Mouse (Mus musculus): ENCODE results near the gene Clec12a. TPM values are rescaled to one million over a fixed set of nuclear protein-coding genes. Genes with fewer than 3 reads are reported as not detected.

Gene Clec12a
- polyA plus RNA-seq, 1 experiment from 2014 or later: 0.39 TPM

DNA sequence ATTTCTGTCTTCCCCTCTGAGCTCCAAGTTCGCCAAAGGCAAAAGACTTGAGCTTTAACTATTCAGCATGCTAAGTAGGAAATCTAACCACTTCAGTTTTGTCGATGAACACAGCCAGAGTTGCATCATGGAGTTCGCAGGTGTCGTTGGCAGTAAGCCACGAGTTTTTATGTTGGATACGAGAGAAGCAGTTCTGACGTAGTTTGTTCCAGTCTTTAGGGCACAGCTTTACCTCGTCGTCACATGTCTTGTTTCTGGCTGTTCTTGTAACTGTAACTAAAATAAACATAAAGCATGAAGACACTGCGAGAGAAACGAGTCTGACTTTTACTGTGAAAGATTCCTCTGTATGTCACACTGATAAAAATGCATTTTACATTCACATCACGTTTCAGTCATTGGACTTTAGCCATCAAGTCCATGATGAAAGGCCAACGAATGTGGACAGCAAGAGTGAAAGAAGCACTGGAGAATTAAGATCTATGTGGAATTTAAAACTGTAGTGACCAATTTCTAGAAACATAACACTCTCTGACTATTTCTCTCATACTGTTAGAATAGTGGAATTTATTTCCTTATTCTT, 15.8 kb upstream of the Clec12a start:
- ATAC-seq (replicated peaks; ENCODE audit: low FRiP score) (no peak), DNase-seq (ENCODE audit: low spot score) (no peak)
- no peak overlapping the region for H3K9ac ChIP-seq (ENCODE audit: low read length)
- H3K4me3 ChIP-seq (ENCODE audit: low read depth, low read length): no peak overlapping the region
- H3K27ac ChIP-seq (ENCODE audit: low read depth, low read length): no peak overlapping the region
- no peaks in the 10 kb centered on the region for H3K27me3 ChIP-seq (ENCODE audit: control insufficient read depth, insufficient read depth, low read length)
- no peaks in the 10 kb centered on the region for H3K9me3 ChIP-seq (ENCODE audit: control insufficient read depth, low read length)
- H3K4me2 ChIP-seq (ENCODE audit: low read depth, low read length, severe bottlenecking): no peak overlapping the region
- no peaks in the 10 kb centered on the region for H3K36me3 ChIP-seq (ENCODE audit: control insufficient read depth, insufficient read depth, low read length)
- 86% methylated on average over 13 of the region's 13 CpGs for WGBS
- no peaks in the 10 kb centered on the region for H3K4me1 ChIP-seq (replicated peaks; ENCODE audit: control insufficient read depth, insufficient read depth, low read length)

- no peak for ATAC-seq (replicated peaks; ENCODE audit: low FRiP score)
- WGBS: 56% methylated on average over 11 of the region's 11 CpGs
- Histone ChIP-seq H3K9ac (ENCODE audit: low read length) (no peak within 1 kb of the TSS), H3K27me3 (ENCODE audit: control insufficient read depth, insufficient read depth, low read length) (no peaks in the 10 kb centered on the region), H3K27ac (ENCODE audit: low read depth, low read length) (no peak within 1 kb of the TSS), H3K4me2 (ENCODE audit: low read depth, low read length, severe bottlenecking) (no peak within 1 kb of the TSS), H3K4me1 (replicated peaks; ENCODE audit: control insufficient read depth, insufficient read depth, low read length) (no peaks in the 10 kb centered on the region), H3K36me3 (ENCODE audit: control insufficient read depth, insufficient read depth, low read length) (no peaks in the 10 kb centered on the region), H3K4me3 (ENCODE audit: low read depth, low read length) (no peak within 1 kb of the TSS), H3K9me3 (ENCODE audit: control insufficient read depth, low read length) (no peaks in the 10 kb centered on the region)
- no peak for DNase-seq (ENCODE audit: low spot score)
These were observed 10.9 kb upstream of the Clec12a start, which contains the start of gene 4922502D21Rik for GRCm38 (mm10) chr6:129331610-129332009. 4922502D21Rik (minus strand) TSS chr6:129331796.

- no peaks in the 10 kb centered on the region for H3K36me3 ChIP-seq (ENCODE audit: control insufficient read depth, insufficient read depth, low read length)
- H3K27me3 ChIP-seq (ENCODE audit: control insufficient read depth, insufficient read depth, low read length): no peaks in the 10 kb centered on the region
- peak; percentile 57 for DNase-seq (ENCODE audit: low spot score)
- H3K4me2 ChIP-seq (ENCODE audit: low read depth, low read length, severe bottlenecking): no peak overlapping the region
- WGBS: 46% methylated on average over 11 of the region's 11 CpGs
- ATAC-seq (replicated peaks; ENCODE audit: low FRiP score): peak; percentile 88
- H3K27ac ChIP-seq (ENCODE audit: low read depth, low read length): no peak overlapping the region
- H3K9me3 ChIP-seq (ENCODE audit: control insufficient read depth, low read length): no peaks in the 10 kb centered on the region
- H3K4me3 ChIP-seq (ENCODE audit: low read depth, low read length): no peak overlapping the region
- H3K4me1 ChIP-seq (replicated peaks; ENCODE audit: control insufficient read depth, insufficient read depth, low read length): no peaks in the 10 kb centered on the region
- no peak overlapping the region for H3K9ac ChIP-seq (ENCODE audit: low read length)
These were observed 8.8 kb upstream of the Clec12a start for GRCm38 (mm10) chr6:129333674-129334078.

DNA sequence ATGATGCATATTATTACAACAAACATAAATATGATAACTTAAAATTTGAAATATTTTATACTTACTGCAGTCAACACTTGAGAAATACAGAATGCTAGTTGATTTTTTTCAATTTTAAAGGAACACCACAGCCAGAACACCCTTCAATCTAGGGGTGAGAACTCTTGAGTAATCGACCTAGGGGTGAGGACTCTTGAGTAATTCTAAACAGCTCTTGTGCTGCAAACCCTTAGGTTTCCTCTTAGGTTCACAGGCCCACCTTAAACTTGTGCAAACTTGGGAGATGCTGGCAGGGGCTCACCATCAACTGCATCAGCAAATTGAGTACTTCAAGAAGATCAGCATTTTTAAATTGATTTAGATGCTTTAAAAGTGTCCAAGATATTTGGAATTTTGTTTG, 4.7 kb upstream of the Clec12a start:
- Histone ChIP-seq H3K4me1 (replicated peaks; ENCODE audit: control insufficient read depth, insufficient read depth, low read length) (no peaks in the 10 kb centered on the region), H3K27me3 (ENCODE audit: control insufficient read depth, insufficient read depth, low read length) (no peaks in the 10 kb centered on the region), H3K36me3 (ENCODE audit: control insufficient read depth, insufficient read depth, low read length) (no peaks in the 10 kb centered on the region), H3K4me2 (ENCODE audit: low read depth, low read length, severe bottlenecking) (no peak overlapping the region), H3K9me3 (ENCODE audit: control insufficient read depth, low read length) (no peaks in the 10 kb centered on the region), H3K9ac (ENCODE audit: low read length) (no peak overlapping the region), H3K4me3 (ENCODE audit: low read depth, low read length) (no peak overlapping the region), H3K27ac (ENCODE audit: low read depth, low read length) (no peak overlapping the region)
- DNase-seq (ENCODE audit: low spot score) (no peak), ATAC-seq (replicated peaks; ENCODE audit: low FRiP score) (no peak)
- 83% methylated on average over 1 of the region's 1 CpGs for WGBS

- Histone ChIP-seq H3K27me3 (ENCODE audit: control insufficient read depth, insufficient read depth, low read length) (no peaks in the 10 kb centered on the region), H3K27ac (ENCODE audit: low read depth, low read length) (no peak overlapping the region), H3K4me1 (replicated peaks; ENCODE audit: control insufficient read depth, insufficient read depth, low read length) (no peaks in the 10 kb centered on the region), H3K36me3 (ENCODE audit: control insufficient read depth, insufficient read depth, low read length) (no peaks in the 10 kb centered on the region), H3K9me3 (ENCODE audit: control insufficient read depth, low read length) (no peaks in the 10 kb centered on the region), H3K4me3 (ENCODE audit: low read depth, low read length) (no peak overlapping the region), H3K9ac (ENCODE audit: low read length) (no peak overlapping the region), H3K4me2 (ENCODE audit: low read depth, low read length, severe bottlenecking) (no peak overlapping the region)
- WGBS: 71% methylated on average over 3 of the region's 3 CpGs
- ATAC-seq (replicated peaks; ENCODE audit: low FRiP score): no peak
- no peak for DNase-seq (ENCODE audit: low spot score)
These were observed 1.9 kb downstream of the Clec12a start for GRCm38 (mm10) chr6:129344408-129344807.

DNA sequence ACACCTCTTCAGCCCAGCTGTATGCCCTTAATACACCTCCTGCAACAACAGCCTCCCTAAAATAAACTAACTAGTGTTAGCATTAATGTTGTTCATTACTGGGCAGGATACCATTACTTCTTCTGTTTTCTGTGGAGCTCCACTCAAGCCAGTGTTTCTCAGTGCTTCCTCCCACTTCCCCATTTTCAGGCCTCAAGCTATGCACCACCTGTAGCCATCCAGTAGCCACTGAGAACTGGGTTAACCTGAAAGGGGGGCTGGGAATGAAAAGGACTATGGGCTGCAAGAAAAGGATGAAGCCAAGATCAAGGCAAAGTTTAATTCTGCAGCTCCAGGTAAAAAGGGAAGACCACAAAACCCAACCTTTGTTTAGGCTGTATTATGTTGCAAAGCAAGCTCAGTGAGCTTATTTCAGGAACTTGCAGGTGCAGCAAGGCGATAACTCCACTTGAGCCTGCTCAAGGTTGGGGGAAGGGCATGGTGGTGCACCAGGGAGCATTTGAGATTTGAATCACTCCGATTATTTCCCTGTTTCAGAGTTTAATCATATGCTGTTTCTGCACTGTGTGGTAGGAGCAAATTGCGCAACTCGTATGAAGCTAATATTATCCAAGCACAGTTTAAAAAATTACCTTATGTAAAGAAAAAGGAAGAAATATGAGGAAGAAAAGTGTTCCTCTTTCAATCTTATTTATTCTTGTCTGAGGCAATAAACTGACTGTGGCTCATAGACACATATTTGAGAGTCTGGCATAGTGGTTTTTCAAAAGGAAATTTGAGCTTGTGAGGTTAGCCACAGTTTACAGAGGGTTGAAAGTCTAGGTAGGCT, 7.2 kb downstream of the Clec12a start:
- 66% methylated on average over 4 of the region's 4 CpGs for WGBS
- no peaks in the 10 kb centered on the region for H3K36me3 ChIP-seq (ENCODE audit: control insufficient read depth, insufficient read depth, low read length)

GRCm38 (mm10) chr6:129351091-129351490, 8.6 kb downstream of the Clec12a start:
- 81% methylated on average over 3 of the region's 3 CpGs for whole genome bisulfite sequencing
- DNase-seq (ENCODE audit: low spot score) (no peak), ATAC-seq (replicated peaks; ENCODE audit: low FRiP score) (no peak)
- H3K36me3 ChIP-seq (ENCODE audit: control insufficient read depth, insufficient read depth, low read length): no peaks in the 10 kb centered on the region
- H3K27ac ChIP-seq (ENCODE audit: low read depth, low read length): no peak overlapping the region
- H3K27me3 ChIP-seq (ENCODE audit: control insufficient read depth, insufficient read depth, low read length): no peaks in the 10 kb centered on the region
- H3K4me1 ChIP-seq (replicated peaks; ENCODE audit: control insufficient read depth, insufficient read depth, low read length): no peaks in the 10 kb centered on the region
- H3K4me2 ChIP-seq (ENCODE audit: low read depth, low read length, severe bottlenecking): no peak overlapping the region
- H3K9me3 ChIP-seq (ENCODE audit: control insufficient read depth, low read length): no peaks in the 10 kb centered on the region
- no peak overlapping the region for H3K4me3 ChIP-seq (ENCODE audit: low read depth, low read length)
- no peak overlapping the region for H3K9ac ChIP-seq (ENCODE audit: low read length)

More for the DNA sequence above, 7.2 kb downstream of the Clec12a start:
- Histone ChIP-seq H3K4me3 (ENCODE audit: low read depth, low read length) (no peak overlapping the region), H3K27ac (ENCODE audit: low read depth, low read length) (no peak overlapping the region), H3K27me3 (ENCODE audit: control insufficient read depth, insufficient read depth, low read length) (no peaks in the 10 kb centered on the region), H3K4me2 (ENCODE audit: low read depth, low read length, severe bottlenecking) (no peak overlapping the region), H3K9ac (ENCODE audit: low read length) (no peak overlapping the region), H3K4me1 (replicated peaks; ENCODE audit: control insufficient read depth, insufficient read depth, low read length) (no peaks in the 10 kb centered on the region), H3K9me3 (ENCODE audit: control insufficient read depth, low read length) (no peaks in the 10 kb centered on the region)
- DNase-seq (ENCODE audit: low spot score) (no peak), ATAC-seq (replicated peaks; ENCODE audit: low FRiP score) (no peak)

DNA sequence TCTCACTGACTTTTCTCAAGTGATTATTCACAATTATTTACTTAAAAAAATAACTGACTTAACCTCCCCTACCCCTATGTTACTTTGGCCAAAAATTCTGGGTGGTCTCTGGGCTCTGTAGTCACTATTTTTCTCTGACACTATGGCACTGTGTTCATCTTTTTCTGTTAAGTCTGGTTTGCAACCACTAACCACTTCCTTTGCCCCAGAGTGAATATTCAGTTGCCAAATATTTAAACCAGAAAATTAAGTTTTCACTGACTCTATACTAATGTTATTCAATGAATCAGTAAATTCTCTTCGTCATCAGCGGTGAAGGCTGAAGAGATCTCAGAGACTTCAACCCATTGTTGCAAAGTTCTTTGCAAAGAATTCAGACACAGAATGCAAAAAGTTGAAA, 13.3 kb downstream of the Clec12a start:
- Histone ChIP-seq H3K4me2 (ENCODE audit: low read depth, low read length, severe bottlenecking) (no peak overlapping the region), H3K4me1 (replicated peaks; ENCODE audit: control insufficient read depth, insufficient read depth, low read length) (no peaks in the 10 kb centered on the region), H3K27ac (ENCODE audit: low read depth, low read length) (no peak overlapping the region), H3K9me3 (ENCODE audit: control insufficient read depth, low read length) (no peaks in the 10 kb centered on the region), H3K4me3 (ENCODE audit: low read depth, low read length) (no peak overlapping the region), H3K36me3 (ENCODE audit: control insufficient read depth, insufficient read depth, low read length) (no peaks in the 10 kb centered on the region), H3K9ac (ENCODE audit: low read length) (no peak overlapping the region), H3K27me3 (ENCODE audit: control insufficient read depth, insufficient read depth, low read length) (no peaks in the 10 kb centered on the region)
- no peak for DNase-seq (ENCODE audit: low spot score)
- ATAC-seq (replicated peaks; ENCODE audit: low FRiP score): no peak
- WGBS: 94% methylated on average over 2 of the region's 2 CpGs

DNA sequence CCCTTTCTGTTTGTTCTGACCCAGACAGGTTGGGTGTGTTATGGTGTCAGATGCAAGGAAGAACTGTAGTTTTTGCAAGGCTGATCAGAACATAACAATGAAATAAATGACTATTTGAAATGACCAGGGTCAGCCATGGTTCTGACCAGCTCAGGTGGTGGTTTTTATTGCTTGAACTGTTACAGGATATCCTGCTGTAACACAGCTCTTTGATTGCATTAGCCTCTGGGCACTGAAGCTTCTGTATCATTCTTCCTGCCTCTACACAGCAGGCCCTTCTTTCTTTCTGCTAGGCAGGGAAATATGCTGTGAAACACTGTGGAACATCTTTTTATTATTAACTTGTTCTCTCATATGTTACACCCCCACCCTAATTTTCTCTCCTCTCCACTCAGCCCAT, 13.9 kb downstream of the Clec12a start:
- no peak overlapping the region for H3K4me2 ChIP-seq (ENCODE audit: low read depth, low read length, severe bottlenecking)
- H3K9ac ChIP-seq (ENCODE audit: low read length): no peak overlapping the region
- DNase-seq (ENCODE audit: low spot score): no peak
- no peak for ATAC-seq (replicated peaks; ENCODE audit: low FRiP score)
- no peak overlapping the region for H3K4me3 ChIP-seq (ENCODE audit: low read depth, low read length)
- H3K36me3 ChIP-seq (ENCODE audit: control insufficient read depth, insufficient read depth, low read length): no peaks in the 10 kb centered on the region
- H3K27ac ChIP-seq (ENCODE audit: low read depth, low read length): no peak overlapping the region
- H3K27me3 ChIP-seq (ENCODE audit: control insufficient read depth, insufficient read depth, low read length): no peaks in the 10 kb centered on the region
- no peaks in the 10 kb centered on the region for H3K4me1 ChIP-seq (replicated peaks; ENCODE audit: control insufficient read depth, insufficient read depth, low read length)
- no peaks in the 10 kb centered on the region for H3K9me3 ChIP-seq (ENCODE audit: control insufficient read depth, low read length)
